Mouse (Mus musculus) liver, embryonic 14.5 days (tissue): Measurements from ENCODE around the gene Gng8.

Experiments used
- CTCF ChIP-seq: IDR thresholded peaks from 2 replicates; pipeline ENCODE4 v1.5.1; 2016; ENCODE audit warnings: antibody characterized with exemption, low read depth, control low read depth
- EP300 ChIP-seq: IDR thresholded peaks from 2 replicates; pipeline ENCODE4 v1.6.1; 2016; ENCODE audit warnings: antibody characterized with exemption, low read depth

GRCm38 (mm10) chr7:16920818-16921791 is 29.5 kb downstream of the Gng8 start:
- TF ChIP-seq CTCF (no peak), EP300 (no peak)
